Mouse (Mus musculus): ENCODE measurements around the gene Ap1b1. TPM values are rescaled to one million over a fixed set of nuclear protein-coding genes. Genes with fewer than 3 reads are reported as not detected.

Gene Ap1b1
- polyA plus RNA-seq, 1 experiment from 2014 or later = 58.4 TPM

Small RNA genes lying within 50 kb of the gene (microRNA-seq; reads per million reads assigned to microRNA genes)
- gene Gm47296 = not detected

Other genes with a start within 250 kb of the Ap1b1 start
- 1.4 and 1.5 TPM in 2 replicates for gene Cabp7, start 240.0 kb upstream of the Ap1b1 start, polyA plus RNA-seq (2014; fragmentation: Nextera tagmentation; extraction: Ambion mirVana)
- 44.9 and 56.2 TPM in 2 replicates for gene Nf2, start 137.3 kb upstream of the Ap1b1 start, polyA plus RNA-seq (2014; fragmentation: Nextera tagmentation; extraction: Ambion mirVana)
- gene Nipsnap1, start 112.9 kb upstream of the Ap1b1 start, polyA plus RNA-seq (2014; fragmentation: Nextera tagmentation; extraction: Ambion mirVana) = 119 and 122 TPM in 2 replicates
- 72.8 and 77.5 TPM in 2 replicates for gene Thoc5, start 91.5 kb upstream of the Ap1b1 start, polyA plus RNA-seq (2014; fragmentation: Nextera tagmentation; extraction: Ambion mirVana)
- 0.75 and 1.0 TPM in 2 replicates for gene Nefh, start 38.8 kb upstream of the Ap1b1 start, polyA plus RNA-seq (2014; fragmentation: Nextera tagmentation; extraction: Ambion mirVana)
- gene Rasl10a, start 71.3 kb downstream of the Ap1b1 start, polyA plus RNA-seq (2014; fragmentation: Nextera tagmentation; extraction: Ambion mirVana) = 0.25 and 0.53 TPM in 2 replicates
- gene Gas2l1, start 78.5 kb downstream of the Ap1b1 start, polyA plus RNA-seq (2014; fragmentation: Nextera tagmentation; extraction: Ambion mirVana) = 14.4 and 20.4 TPM in 2 replicates
- 28.9 and 31.8 TPM in 2 replicates for gene Rhbdd3, start 112.1 kb downstream of the Ap1b1 start, polyA plus RNA-seq (2014; fragmentation: Nextera tagmentation; extraction: Ambion mirVana)
- 433 and 469 TPM in 2 replicates for gene Ewsr1, start 112.4 kb downstream of the Ap1b1 start, polyA plus RNA-seq (2014; fragmentation: Nextera tagmentation; extraction: Ambion mirVana)
- gene Emid1, start 165.4 kb downstream of the Ap1b1 start, polyA plus RNA-seq (2014; fragmentation: Nextera tagmentation; extraction: Ambion mirVana) = 13.0 and 15.1 TPM in 2 replicates

All from forebrain, embryonic 14.5 days (tissue).